Mouse (Mus musculus) MEL (cell line): ENCODE results near the gene Bcar1. TPM values are rescaled to one million over a fixed set of nuclear protein-coding genes. Genes with fewer than 3 reads are reported as not detected.
A peak's percentile ranks its signal among the peaks of the same experiment; 100 is the strongest.

Experiments used
- DNase-seq: peaks from one replicate; pipeline ENCODE4 v3.0.0; 2011; ENCODE audit warnings: low read depth, low spot score
- H3K27ac ChIP-seq: 2 replicates; pipeline ENCODE4 v1.5.1; 2012; ENCODE audit warnings: low read depth, mild to moderate bottlenecking, control low read depth, low read length, moderate library complexity; ENCODE audit not compliant: control insufficient read depth
- H3K27me3 ChIP-seq, 2 experiments: fragments of 150-350 bp in 1 of 2; sonication (generic) in 1 of 2; 2 replicates each; pipeline ENCODE4 v1.6.1; 2012; ENCODE audit warnings: low read length in 2 of 2, mild to moderate bottlenecking in 2 of 2, improper control_type of control experiment in 1 of 2, moderate library complexity in 1 of 2; ENCODE audit not compliant: insufficient read depth in 2 of 2, control insufficient read depth in 1 of 2
- H3K36me3 ChIP-seq, 2 experiments: 2 replicates each; pipeline ENCODE4 v1.6.1; 2012 to 2014; ENCODE audit warnings: low read length in 2 of 2, improper control_type of control experiment in 1 of 2, inconsistent platforms in 1 of 2, mild to moderate bottlenecking in 1 of 2; ENCODE audit not compliant: insufficient read depth in 2 of 2, control insufficient read depth in 1 of 2
- H3K4me1 ChIP-seq, 2 experiments: fragments of 150-350 bp in 1 of 2; sonication (generic) in 1 of 2; 2 replicates each; pipeline ENCODE4 v1.6.1; 2012; ENCODE audit warnings: low read length in 2 of 2, improper control_type of control experiment in 1 of 2, mild to moderate bottlenecking in 1 of 2; ENCODE audit not compliant: insufficient read depth in 2 of 2, control insufficient read depth in 1 of 2
- H3K4me3 ChIP-seq, 2 experiments: fragments of 150-350 bp in 1 of 2; sonication (generic) in 1 of 2; 2 replicates each; pipeline ENCODE4 v1.5.1; 2012; ENCODE audit warnings: low read depth in 2 of 2, low read length in 2 of 2, mild to moderate bottlenecking in 2 of 2, moderate library complexity in 2 of 2, control low read depth in 1 of 2, improper control_type of control experiment in 1 of 2; ENCODE audit not compliant: control insufficient read depth in 1 of 2, insufficient read depth in 1 of 2
- H3K79me2 ChIP-seq: 2 replicates; pipeline ENCODE4 v1.6.1; 2012; ENCODE audit warnings: mild to moderate bottlenecking, low read length, moderate library complexity; ENCODE audit not compliant: control insufficient read depth, poor library complexity, insufficient read depth
- H3K9ac ChIP-seq: 2 replicates; pipeline ENCODE4 v1.6.1; 2012; ENCODE audit warnings: low read depth, mild to moderate bottlenecking, control low read depth, low read length, moderate library complexity; ENCODE audit not compliant: control insufficient read depth, poor library complexity, severe bottlenecking
- H3K9me3 ChIP-seq: fragments of 150-350 bp; sonication (generic); replicated peaks from 2 replicates; pipeline ENCODE4 v1.6.1; 2012; ENCODE audit warnings: mild to moderate bottlenecking, low read length, improper control_type of control experiment, moderate library complexity; ENCODE audit not compliant: insufficient read depth
- BHLHE40 ChIP-seq: IDR thresholded peaks from 2 replicates; pipeline ENCODE4 v1.6.1; 2012; ENCODE audit warnings: low read depth, mild to moderate bottlenecking, inconsistent platforms, low read length, improper control_type of control experiment, borderline replicate concordance
- CHD2 ChIP-seq: IDR thresholded peaks from 2 replicates; pipeline ENCODE4 v1.6.1; 2011; ENCODE audit warnings: low read length, improper control_type of control experiment
- CTCF ChIP-seq, 3 experiments: IDR thresholded peaks in 2 of 3; conservative IDR thresholded peaks in 1 of 3; 2 replicates each; pipeline ENCODE4 v1.5.1; 2011 to 2012; ENCODE audit warnings: low read length in 3 of 3, low read depth in 2 of 3, mild to moderate bottlenecking in 2 of 3, improper control_type of control experiment in 1 of 3, inconsistent platforms in 1 of 3, mixed read lengths in 1 of 3, moderate library complexity in 1 of 3; ENCODE audit not compliant: control insufficient read depth in 1 of 3, insufficient read depth in 1 of 3, poor library complexity in 1 of 3, severe bottlenecking in 1 of 3
- E2F4 ChIP-seq: IDR thresholded peaks from 2 replicates; pipeline ENCODE4 v1.6.1; 2011; ENCODE audit warnings: low read depth, low read length, improper control_type of control experiment, borderline replicate concordance
- ELF1 ChIP-seq: IDR thresholded peaks from 2 replicates; pipeline ENCODE4 v1.6.1; 2014; ENCODE audit warnings: low read depth, mild to moderate bottlenecking, inconsistent platforms, low read length, improper control_type of control experiment, moderate library complexity
- EP300 ChIP-seq, 2 experiments: IDR thresholded peaks; 2 replicates each; pipeline ENCODE4 v1.6.1; 2011; ENCODE audit warnings: improper control_type of control experiment in 2 of 2, low read length in 2 of 2, low read depth in 1 of 2, mild to moderate bottlenecking in 1 of 2
- ETS1 ChIP-seq: IDR thresholded peaks from 2 replicates; pipeline ENCODE4 v1.6.1; 2012; ENCODE audit warnings: low read depth, mild to moderate bottlenecking, inconsistent platforms, low read length, improper control_type of control experiment, moderate library complexity
- GATA1 ChIP-seq: IDR thresholded peaks from 2 replicates; pipeline ENCODE4 v1.6.1; 2011; ENCODE audit warnings: low read depth, low read length, improper control_type of control experiment
- JUND ChIP-seq: IDR thresholded peaks from 2 replicates; pipeline ENCODE4 v1.6.1; 2011; ENCODE audit warnings: low read depth, mild to moderate bottlenecking, improper control_type of control experiment, low read length
- KAT2A ChIP-seq: conservative IDR thresholded peaks from 2 replicates; pipeline ENCODE4 v1.6.1; 2012; ENCODE audit warnings: low read depth, low read length, improper control_type of control experiment, inconsistent platforms
- MAFK ChIP-seq: IDR thresholded peaks from 2 replicates; pipeline ENCODE4 v1.6.1; 2011; ENCODE audit warnings: low read depth, mild to moderate bottlenecking, low read length, improper control_type of control experiment, borderline replicate concordance
- MAX ChIP-seq: IDR thresholded peaks from 2 replicates; pipeline ENCODE4 v1.6.1; 2011; ENCODE audit warnings: low read length, improper control_type of control experiment
- MEF2A ChIP-seq: IDR thresholded peaks from 2 replicates; pipeline ENCODE4 v1.6.1; 2014; ENCODE audit warnings: low read depth, mild to moderate bottlenecking, inconsistent platforms, low read length, improper control_type of control experiment; ENCODE audit not compliant: poor library complexity, insufficient replicate concordance, severe bottlenecking; ENCODE audit errors: extremely low read depth
- MYC ChIP-seq: IDR thresholded peaks from 2 replicates; pipeline ENCODE4 v1.6.1; 2011; ENCODE audit warnings: low read depth, mild to moderate bottlenecking, low read length, improper control_type of control experiment, moderate library complexity
- NRF1 ChIP-seq: IDR thresholded peaks from 2 replicates; pipeline ENCODE4 v1.6.1; 2014; ENCODE audit warnings: low read depth, mild to moderate bottlenecking, inconsistent platforms, low read length, improper control_type of control experiment, moderate library complexity; ENCODE audit not compliant: poor library complexity, insufficient read depth, severe bottlenecking
- POLR2A ChIP-seq, 2 experiments: IDR thresholded peaks; 2 replicates each; pipeline ENCODE4 v1.6.1; 2011 to 2012; ENCODE audit warnings: low read length in 2 of 2, mild to moderate bottlenecking in 2 of 2, control low read depth in 1 of 2, improper control_type of control experiment in 1 of 2, low read depth in 1 of 2, moderate library complexity in 1 of 2; ENCODE audit not compliant: control insufficient read depth in 1 of 2, insufficient read depth in 1 of 2, poor library complexity in 1 of 2
- POLR2AphosphoS2 ChIP-seq: IDR thresholded peaks from 2 replicates; pipeline ENCODE4 v1.6.1; 2011; ENCODE audit warnings: low read length, improper control_type of control experiment
- POLR2AphosphoS5 ChIP-seq: IDR thresholded peaks from 2 replicates; pipeline ENCODE4 v1.6.1; 2012; ENCODE audit warnings: low read depth, borderline replicate concordance, mild to moderate bottlenecking, inconsistent platforms, low read length, moderate library complexity, mixed read lengths
- RAD21 ChIP-seq: IDR thresholded peaks from 2 replicates; pipeline ENCODE4 v1.6.1; 2011; ENCODE audit warnings: mild to moderate bottlenecking, low read depth, low read length, improper control_type of control experiment
- SIN3A ChIP-seq: IDR thresholded peaks from 2 replicates; pipeline ENCODE4 v1.6.1; 2012; ENCODE audit warnings: low read length, improper control_type of control experiment, inconsistent platforms
- SMC3 ChIP-seq: IDR thresholded peaks from 2 replicates; pipeline ENCODE4 v1.6.1; 2011; ENCODE audit warnings: low read depth, low read length, improper control_type of control experiment
- TAL1 ChIP-seq: IDR thresholded peaks from 2 replicates; pipeline ENCODE4 v1.6.1; 2012; ENCODE audit warnings: mild to moderate bottlenecking, inconsistent platforms, low read length, moderate library complexity, mixed read lengths
- TBP ChIP-seq: IDR thresholded peaks from 2 replicates; pipeline ENCODE4 v1.8.0; 2011; ENCODE audit warnings: low read depth, low read length, improper control_type of control experiment
- TCF12 ChIP-seq: IDR thresholded peaks from 2 replicates; pipeline ENCODE4 v1.6.1; 2014; ENCODE audit warnings: low read depth, mild to moderate bottlenecking, inconsistent platforms, low read length, improper control_type of control experiment, moderate library complexity
- UBTF ChIP-seq: IDR thresholded peaks from 2 replicates; pipeline ENCODE4 v1.6.1; 2012; ENCODE audit warnings: low read depth, mild to moderate bottlenecking, inconsistent platforms, low read length, improper control_type of control experiment, moderate library complexity, borderline replicate concordance; ENCODE audit not compliant: insufficient read depth
- USF1 ChIP-seq: IDR thresholded peaks from 2 replicates; pipeline ENCODE4 v1.6.1; 2014; ENCODE audit warnings: low read depth, mild to moderate bottlenecking, inconsistent platforms, low read length, improper control_type of control experiment, moderate library complexity
- USF2 ChIP-seq, 2 experiments: IDR thresholded peaks; 2 replicates each; pipeline ENCODE4 v1.6.1; 2011 to 2012; ENCODE audit warnings: improper control_type of control experiment in 2 of 2, low read length in 2 of 2, borderline replicate concordance in 1 of 2, inconsistent platforms in 1 of 2, low read depth in 1 of 2, mild to moderate bottlenecking in 1 of 2; ENCODE audit not compliant: insufficient read depth in 1 of 2
- ZC3H11A ChIP-seq: IDR thresholded peaks from 2 replicates; pipeline ENCODE4 v1.6.1; 2012; ENCODE audit warnings: low read depth, mild to moderate bottlenecking, inconsistent platforms, low read length, improper control_type of control experiment
- ZKSCAN1 ChIP-seq: IDR thresholded peaks from 2 replicates; pipeline ENCODE4 v1.6.1; 2012; ENCODE audit warnings: low read depth, mild to moderate bottlenecking, inconsistent platforms, low read length, improper control_type of control experiment, moderate library complexity
- ZNF384 ChIP-seq: IDR thresholded peaks from 2 replicates; pipeline ENCODE4 v1.6.1; 2012; ENCODE audit warnings: low read depth, mild to moderate bottlenecking, inconsistent platforms, low read length, improper control_type of control experiment
- polyA plus RNA-seq, 2 experiments: library from polyadenylated mRNA; stranded (reverse) in 1 of 2; unstranded in 1 of 2; fragments of >175 nt in 1 of 2; fragments of >200 nt in 1 of 2; gene quantifications; 2 replicates each; pipeline versions ENCODE4 v1.2.1 to v1.2.4; 2012; ENCODE audit warnings: low replicate concordance in 2 of 2, low read depth in 1 of 2; ENCODE audit not compliant: insufficient read length in 2 of 2, insufficient read depth in 1 of 2, missing spikeins in 1 of 2
- total RNA-seq: library from RNA; depleted of rRNA; stranded (reverse); fragments of 300-350 nt; gene quantifications from 2 replicates; pipeline ENCODE4 v1.2.3, GENCODE M21; 2012

The Bcar1 gene
- total and polyA plus RNA-seq, 3 experiments = 6.5 to 17.4 TPM; not detected in 1

DNA sequence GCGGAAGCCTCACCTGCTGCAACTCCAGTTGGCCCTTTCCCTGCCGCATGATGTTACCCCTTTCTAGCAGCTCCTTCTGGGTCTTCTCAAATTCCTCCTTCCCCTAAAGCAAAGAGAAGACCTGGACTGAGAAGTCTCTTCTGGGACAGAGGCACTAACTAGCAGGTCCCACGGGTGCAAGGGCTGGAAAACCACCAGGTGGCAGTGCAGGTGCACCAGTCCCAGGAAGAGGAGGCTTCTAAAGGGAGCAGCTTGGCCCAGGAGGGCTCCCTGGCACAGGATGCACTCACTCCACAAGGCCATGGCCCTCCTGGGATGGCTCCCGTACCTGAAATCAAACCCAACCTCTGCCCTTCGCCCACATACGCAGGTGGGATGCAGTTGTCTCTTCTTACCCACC lies 31.0 kb downstream of the Bcar1 start:
- Histone ChIP-seq H3K79me2 (no peaks in the 10 kb centered on the region), H3K27me3 (no peaks in the 10 kb centered on the region), H3K36me3 (peaks cover 0 to 5% of the 10 kb centered on the region in 2 experiments; a peak in 3 of 4 replicates), H3K4me3 (no peak overlapping the region), H3K27ac (no peak overlapping the region), H3K9ac (no peak overlapping the region), H3K4me1 (peaks cover 6 to 7% of the 10 kb centered on the region in 2 experiments), H3K9me3 (no peaks in the 10 kb centered on the region)
- peak; percentile 58 for DNase-seq
- TF ChIP-seq ZC3H11A (peak; percentile 49), MAX (no peak), CHD2 (no peak), E2F4 (no peak), ZKSCAN1 (no peak), CTCF (IDR thresholded peaks at IDR 0.05 in 2 of 3, conservative IDR thresholded peaks at IDR 0.05 in 1 of 3; ENCODE audit: control insufficient read depth in 1 of 3, insufficient read depth in 1 of 3, low read depth in 2 of 3, low read length in 3 of 3, poor library complexity in 1 of 3, severe bottlenecking in 1 of 3) (peak; percentile 58 to 81 (median 78)), RAD21 (peak; percentile 72), SMC3 (peak; percentile 83), POLR2AphosphoS5 (no peak), UBTF (no peak), ZNF384 (no peak), JUND (no peak), NRF1 (no peak), ELF1 (no peak), USF1 (no peak)
- TF ChIP-seq, all 39 proteins: peak for 4

- no peak for TF ChIP-seq TAL1
- TF ChIP-seq TBP = no peak
- TF ChIP-seq CTCF (IDR thresholded peaks at IDR 0.05 in 2 of 3, conservative IDR thresholded peaks at IDR 0.05 in 1 of 3; ENCODE audit: control insufficient read depth in 1 of 3, insufficient read depth in 1 of 3, low read depth in 2 of 3, low read length in 3 of 3, poor library complexity in 1 of 3, severe bottlenecking in 1 of 3) = no peak
- no peak for TF ChIP-seq GATA1
- no peak for TF ChIP-seq KAT2A
- TF ChIP-seq BHLHE40 = no peak
- no peak for TF ChIP-seq MYC
- no peak for TF ChIP-seq USF1
- no peak for TF ChIP-seq MAFK
- no peak for TF ChIP-seq NRF1
- TF ChIP-seq USF2 (IDR thresholded peaks at IDR 0.05; ENCODE audit: borderline replicate concordance in 1 of 2, insufficient read depth in 1 of 2, low read depth in 1 of 2, low read length in 2 of 2) = no peak
- TF ChIP-seq POLR2AphosphoS2 = no peak
- no peak for TF ChIP-seq E2F4
- no peak for TF ChIP-seq POLR2A (IDR thresholded peaks at IDR 0.05; ENCODE audit: control insufficient read depth in 1 of 2, insufficient read depth in 1 of 2, low read depth in 1 of 2, low read length in 2 of 2, poor library complexity in 1 of 2)
- no peak for TF ChIP-seq EP300 (IDR thresholded peaks at IDR 0.05; ENCODE audit: low read depth in 1 of 2, low read length in 2 of 2)
- no peak for TF ChIP-seq ETS1
- TF ChIP-seq TCF12 = no peak
- no peak for TF ChIP-seq SIN3A
- no peak for TF ChIP-seq MEF2A
- no peak for TF ChIP-seq RAD21
- TF ChIP-seq, all 39 proteins: peak for 0
- Histone ChIP-seq H3K36me3 (peaks cover 0 to 1% of the 10 kb centered on the region in 2 experiments; a peak in 3 of 4 replicates), H3K9me3 (no peaks in the 10 kb centered on the region), H3K79me2 (no peaks in the 10 kb centered on the region), H3K27me3 (no peaks in the 10 kb centered on the region), H3K4me1 (peaks cover 1 to 2% of the 10 kb centered on the region in 2 experiments; a peak in 3 of 4 replicates), H3K9ac (no peak overlapping the region), H3K27ac (no peak overlapping the region), H3K4me3 (no peak overlapping the region)
- DNase-seq = no peak
Measured at GRCm38 (mm10) chr8:111712135-111712534, 31.5 kb downstream of the Bcar1 start.
